Mouse (Mus musculus) layer of hippocampus, postnatal 10 days (tissue): ENCODE measurements around the gene Hist1h2bn. TPM values are rescaled to one million over a fixed set of nuclear protein-coding genes. Genes with fewer than 3 reads are reported as not detected.

Source experiments
- DNase-seq, 2 experiments: peaks; one replicate each; pipeline ENCODE4 v3.0.0; 2021; ENCODE audit warnings: low spot score in 2 of 2
- total RNA-seq, 2 experiments: library from RNA; stranded (reverse); gene quantifications; 2 replicates each; pipeline ENCODE4 v1.2.3; 2021

Gene Hist1h2bn
- total RNA-seq, 2 experiments from 2014 or later, result 26.0 to 38.7 TPM

GRCm38 (mm10) chr13:21727948-21728572 lies 25.9 kb upstream of the Hist1h2bn start:
- DNase-seq, result no peak

- no peak for DNase-seq
Observed at GRCm38 (mm10) chr13:21729544-21729943, 24.4 kb upstream of the Hist1h2bn start.

- no peak for DNase-seq
Observed at GRCm38 (mm10) chr13:21733466-21733865, 20.5 kb upstream of the Hist1h2bn start.

- peak; percentile 70 to 77 for DNase-seq
Observed at GRCm38 (mm10) chr13:21734010-21734905, 19.7 kb upstream of the Hist1h2bn start.

- peak; percentile 67 to 81 for DNase-seq
Observed at GRCm38 (mm10) chr13:21734906-21735767, 18.8 kb upstream of the Hist1h2bn start, which contains the start of gene Hist1h4j. Gene Hist1h4j (plus strand): TSS chr13:21735064.

GRCm38 (mm10) chr13:21745006-21745405 lies 8.9 kb upstream of the Hist1h2bn start:
- DNase-seq, result no peak

GRCm38 (mm10) chr13:21749387-21750158 lies 4.3 kb upstream of the Hist1h2bn start:
- no peak for DNase-seq

GRCm38 (mm10) chr13:21750159-21751017 lies 3.5 kb upstream of the Hist1h2bn start, which contains the start of gene Hist1h4k:
Gene Hist1h4k (minus strand): TSS chr13:21750505.
- peak; percentile 89 to 93 for DNase-seq

- DNase-seq, result no peak
Observed at GRCm38 (mm10) chr13:21751417-21751816, 2.5 kb upstream of the Hist1h2bn start.

- no peak for DNase-seq
Observed at GRCm38 (mm10) chr13:21751827-21752226, 2.1 kb upstream of the Hist1h2bn start.

- no peak for DNase-seq
Observed at GRCm38 (mm10) chr13:21752356-21752755, 1.6 kb upstream of the Hist1h2bn start.

- no peak for DNase-seq
Observed at GRCm38 (mm10) chr13:21753051-21753523, 836 bp upstream of the Hist1h2bn start.

GRCm38 (mm10) chr13:21754294-21755001 lies 525 bp downstream of the Hist1h2bn start:
- peak; percentile 31 to 49 for DNase-seq

- DNase-seq, result no peak
Observed at GRCm38 (mm10) chr13:21755707-21756106, 1.8 kb downstream of the Hist1h2bn start.

GRCm38 (mm10) chr13:21778814-21779766 lies 25.2 kb downstream of the Hist1h2bn start:
- DNase-seq, result peak; percentile 49 to 63

GRCm38 (mm10) chr13:21779767-21780731 lies 26.1 kb downstream of the Hist1h2bn start, which contains the start of gene Hist1h1b:
Gene Hist1h1b (minus strand): TSS chr13:21780625.
- peak; percentile 19 to 39 for DNase-seq
